Mouse (Mus musculus) cortical plate, adult 2 months (tissue): ENCODE results near the gene Sgip1.

Experiments used
- CTCF ChIP-seq: fragments of 200-500 bp; IDR thresholded peaks from 2 replicates; pipeline ENCODE4 v1.5.1; 2011; ENCODE audit warnings: mild to moderate bottlenecking, control low read depth, low read length; ENCODE audit not compliant: insufficient read depth; ENCODE audit errors: extremely low read depth
- POLR2A ChIP-seq: fragments of 200-500 bp; IDR thresholded peaks from 2 replicates; pipeline ENCODE4 v1.6.1; 2011; ENCODE audit warnings: mild to moderate bottlenecking, low read length, control low read depth; ENCODE audit not compliant: insufficient read depth; ENCODE audit errors: extremely low read depth

- TF ChIP-seq CTCF (no peak), POLR2A (no peak)
Observed at GRCm38 (mm10) chr4:102930679-102931078, 189.6 kb downstream of the Sgip1 start.
